Mouse (Mus musculus): ENCODE results near the gene Gm49450.
A peak's percentile ranks its signal among the peaks of the same experiment; 100 is the strongest.
"Not testable (repeated sequence)": the region's sequence is repeated elsewhere in the genome, so short reads cannot be mapped to it uniquely, and the experiment has no call there.

Gm49450 gene

GRCm38 (mm10) chr15:98985982-98986715 is 32.8 kb upstream of the Gm49450 start:
- no peak for DNase-seq (ENCODE audit: extremely low read depth, insufficient read length, low spot score)

- peak; percentile 74 for DNase-seq (ENCODE audit: extremely low read depth, insufficient read length, low spot score)
Measured at GRCm38 (mm10) chr15:98985240-98985981, 32.1 kb upstream of the Gm49450 start.

GRCm38 (mm10) chr15:98984681-98985080 is 31.3 kb upstream of the Gm49450 start:
- no peak for DNase-seq (ENCODE audit: extremely low read depth, insufficient read length, low spot score)

GRCm38 (mm10) chr15:98983431-98984081 is 30.2 kb upstream of the Gm49450 start:
- DNase-seq (ENCODE audit: extremely low read depth, insufficient read length, low spot score), result no peak

- DNase-seq (ENCODE audit: extremely low read depth, insufficient read length, low spot score), result no peak
Measured at GRCm38 (mm10) chr15:98982100-98982499, 28.7 kb upstream of the Gm49450 start.

- DNase-seq (ENCODE audit: extremely low read depth, insufficient read length, low spot score), result no peak
Measured at GRCm38 (mm10) chr15:98980012-98980614, 26.8 kb upstream of the Gm49450 start.

- DNase-seq (ENCODE audit: extremely low read depth, insufficient read length, low spot score), result no peak
Measured at GRCm38 (mm10) chr15:98978409-98979172, 25.2 kb upstream of the Gm49450 start.

DNA sequence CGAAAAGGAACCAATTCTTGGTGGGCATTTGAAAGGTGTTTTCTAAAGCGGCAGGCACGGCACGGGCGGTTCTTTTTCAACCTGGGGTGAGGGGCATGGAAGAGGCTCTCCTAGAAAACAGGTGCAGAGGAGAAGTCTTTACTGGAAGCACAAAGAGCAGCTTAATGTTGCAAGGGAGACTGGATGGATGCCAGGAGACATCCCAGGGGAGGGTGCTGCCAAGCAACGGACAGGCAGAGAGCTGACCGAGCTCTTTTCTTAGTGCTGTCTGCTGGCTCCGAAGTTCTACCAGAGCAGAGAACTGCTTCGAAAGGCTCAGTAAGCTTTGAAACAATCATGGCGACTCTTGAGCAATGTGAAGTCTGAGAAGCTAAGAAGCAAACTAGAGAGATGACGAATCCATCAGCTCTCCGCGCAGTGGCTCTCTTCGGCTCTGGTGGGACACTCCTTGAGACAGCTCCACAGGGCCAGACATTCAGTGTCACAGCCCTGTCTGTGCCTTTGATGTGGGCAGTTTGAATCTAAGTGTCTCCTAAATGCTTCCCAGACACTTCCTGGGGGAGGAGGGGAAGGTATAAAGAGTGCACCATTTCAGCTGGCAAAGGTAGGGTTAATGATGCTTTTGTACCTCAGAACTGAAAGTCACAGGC is 24.5 kb upstream of the Gm49450 start:
- DNase-seq (ENCODE audit: extremely low read depth, insufficient read length, low spot score), result peak; percentile 59

GRCm38 (mm10) chr15:98976763-98977758 is 23.7 kb upstream of the Gm49450 start:
- no peak for DNase-seq (ENCODE audit: extremely low read depth, insufficient read length, low spot score)

GRCm38 (mm10) chr15:98973015-98973614 is 19.8 kb upstream of the Gm49450 start:
- DNase-seq (ENCODE audit: extremely low read depth, insufficient read length, low spot score), result no peak

- not testable (repeated sequence) for DNase-seq (ENCODE audit: extremely low read depth, insufficient read length, low spot score)
Measured at GRCm38 (mm10) chr15:98971576-98972320, 18.4 kb upstream of the Gm49450 start.

- no peak for DNase-seq (ENCODE audit: extremely low read depth, insufficient read length, low spot score)
Measured at GRCm38 (mm10) chr15:98971111-98971510, 17.8 kb upstream of the Gm49450 start.

DNA sequence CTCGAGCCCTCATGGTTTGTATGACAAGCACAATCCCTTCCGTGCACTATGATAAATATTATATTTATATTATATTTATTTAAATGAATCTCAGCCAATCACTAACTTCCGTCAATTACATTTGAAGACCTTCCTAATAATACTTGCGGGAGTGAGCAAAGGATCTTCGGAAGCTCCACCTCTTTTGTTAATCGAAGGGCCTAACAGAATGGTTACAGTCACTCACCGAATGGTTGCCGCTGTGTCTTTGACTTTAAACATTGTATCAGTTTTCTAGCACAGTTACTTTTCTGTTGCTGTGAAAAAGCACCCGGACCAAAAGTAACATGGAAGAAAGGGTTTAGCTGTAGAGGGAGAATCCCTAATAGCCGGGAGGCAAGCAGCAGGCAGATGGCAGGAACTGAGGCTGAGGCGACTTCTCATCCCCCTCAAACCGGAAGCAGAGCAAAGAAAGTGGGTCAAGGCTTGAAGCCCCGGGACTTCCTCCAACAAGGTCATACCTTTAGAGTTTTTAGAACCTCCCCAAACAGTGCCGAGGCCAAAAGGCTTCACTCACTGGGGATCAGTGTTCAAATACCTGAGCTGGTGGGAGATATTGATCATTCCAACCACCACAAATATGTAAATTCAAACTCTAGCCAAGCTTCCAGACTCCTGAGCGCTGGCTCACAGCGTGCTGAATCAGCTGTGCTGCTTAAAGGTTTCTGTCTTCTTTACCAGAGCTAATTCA is 16.2 kb upstream of the Gm49450 start:
- peak; percentile 47 for DNase-seq (ENCODE audit: extremely low read depth, insufficient read length, low spot score)

DNA sequence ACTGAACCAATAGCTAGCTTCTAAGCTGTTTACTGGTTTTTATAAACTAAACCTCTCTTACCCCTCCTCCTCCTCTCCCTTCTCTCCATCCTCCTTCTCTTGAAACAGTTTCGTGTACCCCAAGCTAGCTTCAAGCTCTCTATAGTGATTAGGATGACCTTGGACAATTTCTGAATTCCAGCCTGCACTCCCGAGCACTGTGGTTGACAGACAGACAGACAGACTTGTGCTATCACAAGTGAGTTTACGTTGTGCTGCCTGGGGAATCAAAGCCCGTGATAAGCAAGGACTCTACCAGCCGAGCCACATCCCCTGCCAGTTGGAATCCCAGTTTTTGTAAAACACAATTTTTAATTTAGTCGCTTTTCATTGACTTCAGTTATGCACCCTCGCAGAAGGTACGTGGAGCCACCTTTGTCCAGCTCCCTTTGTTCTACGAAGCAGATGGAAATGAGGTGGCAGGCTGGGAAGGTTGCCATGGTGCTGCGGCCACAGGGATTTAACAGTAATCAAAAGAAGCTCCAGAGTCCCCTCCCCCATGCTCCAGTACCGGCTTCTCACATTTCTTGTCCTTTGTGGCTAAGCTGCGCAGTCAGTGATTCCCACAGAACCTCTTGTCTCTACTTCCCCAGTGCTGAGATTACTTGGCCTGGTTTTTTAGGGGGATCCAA is 15.5 kb upstream of the Gm49450 start:
- DNase-seq (ENCODE audit: extremely low read depth, insufficient read length, low spot score), result peak; percentile 64

DNA sequence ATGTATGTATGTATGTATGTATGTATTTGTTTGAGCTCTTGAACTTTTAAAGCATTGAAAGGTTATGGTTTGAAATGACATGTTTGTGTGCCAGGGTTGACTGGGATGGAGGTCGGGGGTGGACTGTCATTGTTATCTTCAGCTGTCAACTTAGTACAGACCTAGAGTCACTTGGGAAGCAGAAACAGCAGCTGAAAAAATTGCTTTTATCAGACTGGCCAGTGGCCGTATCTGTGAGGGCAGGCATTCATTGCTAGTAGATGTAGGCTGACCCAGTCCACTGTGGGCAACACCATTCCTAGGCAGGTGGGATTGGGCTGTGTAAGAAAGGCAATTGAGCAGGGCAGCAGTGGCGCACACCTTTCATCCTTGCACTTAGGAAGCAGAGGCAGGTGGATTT is 6.2 kb upstream of the Gm49450 start:
- no peak for DNase-seq (ENCODE audit: extremely low read depth, insufficient read length, low spot score)

- peak; percentile 25 for DNase-seq (ENCODE audit: extremely low read depth, insufficient read length, low spot score)
Measured at GRCm38 (mm10) chr15:98958901-98959420, 5.6 kb upstream of the Gm49450 start.
